Mouse (Mus musculus) heart, embryonic 12.5 days (tissue): ENCODE data around the gene Olfr809. TPM values are rescaled to one million over a fixed set of nuclear protein-coding genes. Genes with fewer than 3 reads are reported as not detected.

Experiments
- ATAC-seq: fragments of 200-750 bp; cut with Nextera tagmentation; 2 replicates; pipeline ENCODE4 v1.8.0; 2017; ENCODE audit warnings: moderate TSS enrichment, moderate library complexity; ENCODE audit not compliant: insufficient number of reproducible peaks, low FRiP score
- H3K27ac ChIP-seq: fragments of 300-500 bp; sonication (generic); 2 replicates; pipeline ENCODE4 v1.5.1; 2016; ENCODE audit warnings: mild to moderate bottlenecking, moderate library complexity; ENCODE audit not compliant: poor library complexity, severe bottlenecking
- H3K27me3 ChIP-seq: fragments of 300-500 bp; sonication (generic); replicated peaks from 2 replicates; pipeline ENCODE4 v1.6.1; 2016; ENCODE audit warnings: mild to moderate bottlenecking, moderate library complexity
- H3K36me3 ChIP-seq: fragments of 300-500 bp; sonication (generic); 2 replicates; pipeline ENCODE4 v1.6.1; 2016; ENCODE audit warnings: mild to moderate bottlenecking, moderate library complexity
- H3K4me1 ChIP-seq: fragments of 300-500 bp; sonication (generic); replicated peaks from 2 replicates; pipeline ENCODE4 v1.6.1; 2016; ENCODE audit warnings: mild to moderate bottlenecking
- H3K4me2 ChIP-seq: fragments of 300-500 bp; sonication (generic); 2 replicates; pipeline ENCODE4 v1.6.1; 2016; ENCODE audit warnings: mild to moderate bottlenecking, moderate library complexity
- H3K4me3 ChIP-seq: fragments of 300-500 bp; sonication (generic); 2 replicates; pipeline ENCODE4 v1.5.1; 2016; ENCODE audit warnings: mild to moderate bottlenecking
- H3K9ac ChIP-seq: fragments of 300-500 bp; sonication (generic); 2 replicates; pipeline ENCODE4 v1.6.1; 2016; ENCODE audit warnings: mild to moderate bottlenecking, moderate library complexity
- H3K9me3 ChIP-seq: fragments of 300-500 bp; sonication (generic); replicated peaks from 2 replicates; pipeline ENCODE4 v1.6.1; 2016; ENCODE audit warnings: mild to moderate bottlenecking, moderate library complexity
- WGBS: fragments of 180-500 bp; shearing (Covaris S2); methylation state at CpG from one replicate; pipeline ENCODE4 v1.1.7; 2016; 5-methylcytosine and 5-hydroxymethylcytosine counted together
- microRNA-seq: library from miRNA; unstranded; fragments of <30 nt; microRNA quantifications from one replicate; pipeline ENCODE4, GENCODE M21; 2017
- polyA plus RNA-seq: library from polyadenylated mRNA; unstranded; fragments of >200 nt; fragmentation: Nextera tagmentation; extraction: Ambion mirVana; gene quantifications from 2 replicates; pipeline ENCODE4 v1.2.1, GENCODE M21; 2016

Gene Olfr809
- not detected in 2 replicates for polyA plus RNA-seq

- Histone ChIP-seq H3K9ac (no peak within 1 kb of the TSS), H3K27ac (no peak within 1 kb of the TSS), H3K4me2 (no peak within 1 kb of the TSS), H3K27me3 (no peaks in the 10 kb centered on the region), H3K9me3 (no peaks in the 10 kb centered on the region), H3K36me3 (no peaks in the 10 kb centered on the region), H3K4me1 (no peaks in the 10 kb centered on the region), H3K4me3 (no peak within 1 kb of the TSS)
- no peak for ATAC-seq
These were observed at the start of gene Olfr809 for GRCm38 (mm10) chr10:129774338-129774737. Olfr809 (plus strand) TSS chr10:129774638.

DNA sequence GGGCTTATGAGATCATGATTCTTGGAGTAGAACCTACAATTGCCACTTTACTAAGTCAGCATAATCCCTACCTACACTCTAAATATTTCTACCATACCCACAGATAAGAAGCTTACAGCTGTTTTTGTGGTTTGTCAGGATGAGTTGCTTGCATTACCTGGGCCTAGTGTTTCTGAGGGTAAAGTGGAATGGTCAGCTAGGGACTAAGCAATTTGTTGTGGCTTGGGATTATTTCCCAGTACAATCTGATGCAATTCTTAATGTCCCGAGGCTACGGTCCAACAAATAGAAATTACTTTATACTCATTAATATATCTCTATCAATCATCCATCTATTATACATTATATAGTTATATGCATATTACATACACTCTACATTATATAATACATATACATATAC is 45.2 kb upstream of the Olfr809 start, which contains the start of gene Olfr805:
Gene Olfr805 (minus strand): TSS at position 101 of the 400 bp plus-strand sequence.
- H3K9ac ChIP-seq: no peak within 1 kb of the TSS

GRCm38 (mm10) chr10:129741821-129742220 is 32.6 kb upstream of the Olfr809 start, which contains the start of gene Olfr806:
Olfr806 (minus strand) TSS chr10:129741921.
- 0 out of 2 replicates have a peak, but pooled peaks cover 3% of the 10 kb centered on the region for H3K9me3 ChIP-seq
- H3K36me3 ChIP-seq: no peaks in the 10 kb centered on the region
- no peaks in the 10 kb centered on the region for H3K4me1 ChIP-seq
- no peak within 1 kb of the TSS for H3K9ac ChIP-seq
- ATAC-seq: no peak
- no peak within 1 kb of the TSS for H3K4me2 ChIP-seq
- no peak within 1 kb of the TSS for H3K27ac ChIP-seq
- H3K27me3 ChIP-seq: no peaks in the 10 kb centered on the region
- no peak within 1 kb of the TSS for H3K4me3 ChIP-seq

More for the DNA sequence above, 45.2 kb upstream of the Olfr809 start, which contains the start of gene Olfr805:
- H3K4me2 ChIP-seq: no peak within 1 kb of the TSS
- H3K4me1 ChIP-seq: no peaks in the 10 kb centered on the region
- ATAC-seq: no peak
- H3K9me3 ChIP-seq: 0 out of 2 replicates have a peak, but pooled peaks cover 7% of the 10 kb centered on the region
- no peaks in the 10 kb centered on the region for H3K27me3 ChIP-seq
- no peaks in the 10 kb centered on the region for H3K36me3 ChIP-seq
- no peak within 1 kb of the TSS for H3K27ac ChIP-seq
- 99% methylated on average over 2 of the region's 2 CpGs for WGBS
- H3K4me3 ChIP-seq: no peak within 1 kb of the TSS

DNA sequence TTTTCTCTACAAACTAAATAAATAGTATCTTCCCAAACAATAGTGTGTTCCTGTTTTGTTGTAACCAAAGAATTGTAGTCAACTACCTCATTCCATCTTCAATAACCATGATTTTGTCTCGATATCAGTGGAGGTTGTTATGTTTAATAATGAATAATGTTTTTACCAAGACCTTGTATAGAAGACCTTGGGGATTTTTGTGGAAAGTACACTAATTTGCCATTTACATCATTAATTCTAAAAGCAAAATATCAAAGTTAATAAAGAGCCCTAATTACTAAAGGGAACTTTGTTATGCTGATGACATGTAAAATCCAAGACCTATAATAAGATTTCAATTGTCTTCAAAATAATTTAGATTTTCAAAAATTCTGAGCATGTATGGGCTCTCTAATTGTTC is 16.7 kb upstream of the Olfr809 start, which contains the start of gene Olfr807:
Gene Olfr807 (minus strand): TSS at position 101 of the 400 bp plus-strand sequence.
- no peak within 1 kb of the TSS for H3K4me2 ChIP-seq
- no peaks in the 10 kb centered on the region for H3K36me3 ChIP-seq
- H3K9ac ChIP-seq: no peak within 1 kb of the TSS
- no peaks in the 10 kb centered on the region for H3K9me3 ChIP-seq
- no peak within 1 kb of the TSS for H3K4me3 ChIP-seq
- no peaks in the 10 kb centered on the region for H3K4me1 ChIP-seq
- H3K27me3 ChIP-seq: no peaks in the 10 kb centered on the region
- 75% methylated on average over 1 of the region's 1 CpGs for WGBS
- H3K27ac ChIP-seq: no peak within 1 kb of the TSS
- no peak for ATAC-seq

- ATAC-seq: no peak
- H3K4me1 ChIP-seq: no peaks in the 10 kb centered on the region
- no peaks in the 10 kb centered on the region for H3K9me3 ChIP-seq
- no peaks in the 10 kb centered on the region for H3K27me3 ChIP-seq
- H3K27ac ChIP-seq: no peak within 1 kb of the TSS
- no peak within 1 kb of the TSS for H3K4me3 ChIP-seq
- H3K4me2 ChIP-seq: no peak within 1 kb of the TSS
- 79% methylated on average over 1 of the region's 1 CpGs for WGBS
- H3K36me3 ChIP-seq: no peaks in the 10 kb centered on the region
- no peak within 1 kb of the TSS for H3K9ac ChIP-seq
These were observed 9.3 kb upstream of the Olfr809 start, which contains the start of gene Olfr808 for GRCm38 (mm10) chr10:129765182-129765581. Olfr808 (plus strand) TSS chr10:129765482.

DNA sequence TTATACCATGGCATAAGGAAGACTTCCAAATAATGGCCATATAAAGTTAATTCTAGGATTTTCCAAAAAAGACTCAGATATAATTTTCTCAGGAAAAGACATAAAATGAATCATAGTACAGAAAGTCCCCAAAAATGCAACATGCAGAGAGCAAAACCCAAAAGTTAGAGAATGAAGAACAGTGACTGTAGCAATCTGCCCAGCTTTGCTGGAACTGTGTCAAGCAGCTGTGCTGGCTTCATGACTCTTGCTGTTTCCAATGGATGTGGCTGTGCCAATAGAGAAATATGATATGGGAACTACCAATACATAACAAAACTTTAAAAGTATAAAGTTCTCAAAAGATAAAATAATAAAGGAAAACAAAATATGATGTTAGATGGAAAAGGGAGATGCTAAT is 3.7 kb downstream of the Olfr809 start:
- Histone ChIP-seq H3K4me2 (no peak overlapping the region), H3K4me1 (no peaks in the 10 kb centered on the region), H3K27me3 (no peaks in the 10 kb centered on the region), H3K9me3 (no peaks in the 10 kb centered on the region), H3K9ac (no peak overlapping the region), H3K36me3 (no peaks in the 10 kb centered on the region), H3K4me3 (no peak overlapping the region), H3K27ac (no peak overlapping the region)
- no peak for ATAC-seq

DNA sequence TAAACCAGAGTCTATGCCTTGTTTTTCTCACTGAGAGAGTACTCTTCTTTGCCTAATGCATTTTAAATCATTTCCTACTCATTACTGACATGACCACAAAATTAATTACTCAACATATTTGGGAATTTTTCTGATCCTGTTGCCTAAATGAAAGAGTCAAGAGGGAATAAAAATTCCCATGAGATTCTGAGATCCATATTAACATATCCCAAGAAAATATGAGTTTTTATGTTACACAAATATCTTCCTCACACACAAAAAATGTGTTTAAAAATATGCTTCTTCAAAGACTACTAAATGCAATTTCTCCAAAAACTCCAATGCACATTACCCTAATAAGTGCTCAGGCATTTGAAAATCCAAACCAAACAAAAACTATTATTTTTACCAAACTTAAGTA is 20.4 kb downstream of the Olfr809 start, which contains the start of gene Olfr810:
Gene Olfr810 (minus strand): TSS at position 101 of the 400 bp plus-strand sequence.
- H3K27me3 ChIP-seq: no peaks in the 10 kb centered on the region
- no peak for ATAC-seq
- H3K9ac ChIP-seq: no peak within 1 kb of the TSS
- no peaks in the 10 kb centered on the region for H3K9me3 ChIP-seq
- no peak within 1 kb of the TSS for H3K4me3 ChIP-seq
- no peak within 1 kb of the TSS for H3K4me2 ChIP-seq
- no peak within 1 kb of the TSS for H3K27ac ChIP-seq
- H3K4me1 ChIP-seq: no peaks in the 10 kb centered on the region
- no peaks in the 10 kb centered on the region for H3K36me3 ChIP-seq

DNA sequence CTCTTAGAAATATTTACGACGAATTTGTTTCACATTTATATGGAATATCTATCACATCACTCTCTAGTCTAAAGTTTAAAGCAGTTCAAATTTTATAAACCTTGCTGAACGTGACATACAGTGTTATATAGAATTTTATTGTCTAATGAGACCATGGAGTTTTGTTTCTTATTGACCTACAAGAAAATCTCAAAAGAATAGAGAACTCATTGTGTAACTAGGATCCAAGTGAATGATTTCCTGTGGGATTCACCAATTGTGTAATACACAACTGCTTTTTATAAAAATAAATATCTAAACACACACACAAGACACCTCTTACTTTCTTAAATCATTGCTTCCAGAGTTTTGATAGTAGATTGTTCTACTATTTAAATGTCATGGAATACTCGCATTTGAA is 29.9 kb downstream of the Olfr809 start, which contains the start of gene Olfr811:
Gene Olfr811 (minus strand): TSS at position 101 of the 400 bp plus-strand sequence.
- WGBS: 73% methylated on average over 4 of the region's 4 CpGs
- Histone ChIP-seq H3K4me1 (no peaks in the 10 kb centered on the region), H3K4me3 (no peak within 1 kb of the TSS), H3K36me3 (no peaks in the 10 kb centered on the region), H3K27me3 (no peaks in the 10 kb centered on the region), H3K9me3 (no peaks in the 10 kb centered on the region), H3K9ac (no peak within 1 kb of the TSS), H3K27ac (no peak within 1 kb of the TSS), H3K4me2 (no peak within 1 kb of the TSS)
- no peak for ATAC-seq

Small RNA genes within 50 kb of the gene (microRNA-seq; reads per million reads assigned to microRNA genes)
- gene Gm24485: not detected

Other genes with a start within 250 kb of the Olfr809 start
- gene Olfr792, start 235.5 kb upstream of the Olfr809 start, polyA plus RNA-seq: not detected in 2 replicates
- gene Olfr794, start 207.0 kb upstream of the Olfr809 start, polyA plus RNA-seq: not detected in 2 replicates
- not detected in 2 replicates for gene Olfr796, start 162.1 kb upstream of the Olfr809 start, polyA plus RNA-seq
- not detected in 2 replicates for gene Olfr798, start 146.7 kb upstream of the Olfr809 start, polyA plus RNA-seq
- gene Olfr799, start 137.2 kb upstream of the Olfr809 start, polyA plus RNA-seq: not detected in 2 replicates
- gene Olfr800, start 116.9 kb upstream of the Olfr809 start, polyA plus RNA-seq: not detected in 2 replicates
- not detected in 2 replicates for gene Olfr801, start 100.8 kb upstream of the Olfr809 start, polyA plus RNA-seq
- gene Olfr802, start 86.5 kb upstream of the Olfr809 start, polyA plus RNA-seq: not detected in 2 replicates
- gene Olfr803, start 80.4 kb upstream of the Olfr809 start, polyA plus RNA-seq: not detected in 2 replicates
- not detected in 2 replicates for gene Olfr804, start 71.4 kb upstream of the Olfr809 start, polyA plus RNA-seq
- gene Olfr805, start 45.3 kb upstream of the Olfr809 start, polyA plus RNA-seq: not detected in 2 replicates
- gene Olfr806, start 32.7 kb upstream of the Olfr809 start, polyA plus RNA-seq: not detected in 2 replicates
- gene Olfr807, start 16.8 kb upstream of the Olfr809 start, polyA plus RNA-seq: not detected in 2 replicates
- not detected in 2 replicates for gene Olfr808, start 9.2 kb upstream of the Olfr809 start, polyA plus RNA-seq
- gene Olfr810, start 20.3 kb downstream of the Olfr809 start, polyA plus RNA-seq: not detected in 2 replicates
- not detected in 2 replicates for gene Olfr811, start 29.8 kb downstream of the Olfr809 start, polyA plus RNA-seq
- not detected in 2 replicates for gene Olfr812, start 71.5 kb downstream of the Olfr809 start, polyA plus RNA-seq
- gene Olfr813, start 80.7 kb downstream of the Olfr809 start, polyA plus RNA-seq: not detected in 2 replicates
- gene Olfr814, start 105.2 kb downstream of the Olfr809 start, polyA plus RNA-seq: not detected in 2 replicates
- gene Olfr815, start 131.2 kb downstream of the Olfr809 start, polyA plus RNA-seq: not detected in 2 replicates
- gene Olfr816, start 141.0 kb downstream of the Olfr809 start, polyA plus RNA-seq: not detected in 2 replicates
- not detected in 2 replicates for gene Olfr818, start 174.5 kb downstream of the Olfr809 start, polyA plus RNA-seq
- gene Olfr819, start 192.6 kb downstream of the Olfr809 start, polyA plus RNA-seq: not detected in 2 replicates
- gene Olfr247, start 201.5 kb downstream of the Olfr809 start, polyA plus RNA-seq: not detected in 2 replicates
- not detected in 2 replicates for gene Gm10310, start 210.4 kb downstream of the Olfr809 start, polyA plus RNA-seq
- not detected in 2 replicates for gene Olfr820, start 238.0 kb downstream of the Olfr809 start, polyA plus RNA-seq